Mouse (Mus musculus): ENCODE data around the gene Sh3gl1. TPM values are rescaled to one million over a fixed set of nuclear protein-coding genes. Genes with fewer than 3 reads are reported as not detected.

The Sh3gl1 gene
- polyA plus RNA-seq, 1 experiment from 2014 or later: 125 TPM

DNA sequence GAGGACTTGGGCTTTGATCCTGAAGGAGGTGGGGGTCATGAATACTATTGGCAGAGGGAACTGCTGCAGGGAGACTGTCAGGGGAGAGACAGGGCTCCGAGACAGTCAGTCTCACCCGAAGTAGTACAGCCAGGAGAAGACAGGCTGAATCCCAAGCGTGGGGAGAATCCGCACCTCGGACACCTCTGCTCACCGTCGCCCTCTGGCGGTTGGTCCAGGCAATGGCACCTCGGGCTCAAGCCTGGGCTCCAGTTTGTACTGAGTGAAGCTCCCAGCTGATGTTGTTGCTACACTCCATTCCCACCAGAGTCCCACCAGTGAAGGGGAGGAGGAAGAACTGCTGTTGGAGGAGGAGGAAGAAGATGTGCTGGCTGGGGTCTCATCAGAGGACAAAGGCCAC is 25.8 kb downstream of the Sh3gl1 start:
- Histone ChIP-seq H3K9ac (ENCODE audit: low read length) (peak overlapping the region; percentile 90; the same call in 1 of the 2 replicates), H3K4me1 (ENCODE audit: control insufficient read depth, insufficient read depth, low read length) (peaks cover 10% of the 10 kb centered on the region), H3K9me3 (ENCODE audit: control insufficient read depth, low read length) (no peaks in the 10 kb centered on the region), H3K36me3 (ENCODE audit: control insufficient read depth, insufficient read depth, low read length) (peaks cover 15% of the 10 kb centered on the region), H3K4me3 (ENCODE audit: low read depth, low read length) (0 out of 2 replicates have a peak overlapping the region, but pooled peaks have one; percentile 85), H3K27me3 (ENCODE audit: control insufficient read depth, insufficient read depth, low read length) (0 out of 2 replicates have a peak, but pooled peaks cover under 1% of the 10 kb centered on the region), H3K27ac (ENCODE audit: low read depth, low read length) (no peak overlapping the region), H3K4me2 (ENCODE audit: low read depth) (peak overlapping the region; percentile 98)
- ATAC-seq (ENCODE audit: insufficient read depth, low FRiP score, low TSS enrichment): no peak
- 6% methylated on average over 9 of the region's 9 CpGs for WGBS
- DNase-seq (ENCODE audit: low spot score): peak; percentile 78

DNA sequence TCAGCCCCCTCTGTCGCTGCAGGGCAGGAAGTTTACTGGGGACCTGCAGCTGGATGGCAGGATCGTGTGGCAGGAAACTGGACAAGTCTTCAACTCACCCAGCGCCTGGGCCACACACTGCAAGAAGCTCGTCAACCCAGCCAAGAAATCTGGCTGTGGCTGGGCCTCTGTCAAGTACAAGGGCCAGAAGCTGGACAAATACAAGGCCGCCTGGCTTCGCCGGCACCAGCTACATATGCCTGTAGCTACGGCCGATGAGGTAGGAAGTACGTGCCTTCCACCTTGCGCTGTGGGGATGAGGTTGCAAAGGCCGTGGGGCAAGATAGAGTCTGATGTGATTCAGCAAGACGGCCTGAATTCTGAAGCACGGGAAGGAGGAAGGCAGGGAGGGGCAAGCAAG is 26.2 kb downstream of the Sh3gl1 start:
- Histone ChIP-seq H3K9ac (ENCODE audit: low read length) (peak overlapping the region; percentile 90), H3K36me3 (ENCODE audit: control insufficient read depth, insufficient read depth, low read length) (peaks cover 15% of the 10 kb centered on the region), H3K4me1 (ENCODE audit: control insufficient read depth, insufficient read depth, low read length) (peaks cover 10% of the 10 kb centered on the region), H3K4me2 (ENCODE audit: low read depth) (peak overlapping the region; percentile 98), H3K27ac (ENCODE audit: low read depth, low read length) (no peak overlapping the region), H3K9me3 (ENCODE audit: control insufficient read depth, low read length) (no peaks in the 10 kb centered on the region), H3K4me3 (ENCODE audit: low read depth, low read length) (peak overlapping the region; percentile 85), H3K27me3 (ENCODE audit: control insufficient read depth, insufficient read depth, low read length) (0 out of 2 replicates have a peak, but pooled peaks cover 2% of the 10 kb centered on the region)
- ATAC-seq (ENCODE audit: insufficient read depth, low FRiP score, low TSS enrichment) (no peak), DNase-seq (ENCODE audit: low spot score) (no peak)
- 69% methylated on average over 14 of the region's 14 CpGs for WGBS

DNA sequence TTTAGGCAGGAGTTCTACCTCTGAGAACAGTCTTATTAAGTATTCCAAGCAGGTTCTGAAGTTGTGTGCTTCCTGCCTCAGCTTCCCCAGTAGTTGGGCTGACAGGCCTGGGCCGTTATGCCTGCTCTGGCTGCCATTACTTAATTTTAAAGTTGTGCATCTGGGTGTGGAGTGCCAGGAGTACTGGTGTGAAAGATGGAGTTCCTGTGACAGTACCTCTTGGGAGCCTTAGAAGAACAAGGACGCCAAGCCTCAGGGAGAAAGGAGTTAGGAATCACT is 26.5 kb downstream of the Sh3gl1 start:
- no peaks in the 10 kb centered on the region for H3K9me3 ChIP-seq (ENCODE audit: control insufficient read depth, low read length)
- WGBS: 54% methylated on average over 2 of the region's 2 CpGs
- H3K4me2 ChIP-seq (ENCODE audit: low read depth): peak overlapping the region; percentile 98
- H3K9ac ChIP-seq (ENCODE audit: low read length): peak overlapping the region; percentile 90
- H3K4me3 ChIP-seq (ENCODE audit: low read depth, low read length): peak overlapping the region; percentile 85
- DNase-seq (ENCODE audit: low spot score): no peak
- H3K27me3 ChIP-seq (ENCODE audit: control insufficient read depth, insufficient read depth, low read length): 0 out of 2 replicates have a peak, but pooled peaks cover 2% of the 10 kb centered on the region
- peaks cover 10% of the 10 kb centered on the region for H3K4me1 ChIP-seq (ENCODE audit: control insufficient read depth, insufficient read depth, low read length)
- peaks cover 12% of the 10 kb centered on the region; the same call in 1 of the 2 replicates for H3K36me3 ChIP-seq (ENCODE audit: control insufficient read depth, insufficient read depth, low read length)
- no peak for ATAC-seq (ENCODE audit: insufficient read depth, low FRiP score, low TSS enrichment)
- H3K27ac ChIP-seq (ENCODE audit: low read depth, low read length): no peak overlapping the region

DNA sequence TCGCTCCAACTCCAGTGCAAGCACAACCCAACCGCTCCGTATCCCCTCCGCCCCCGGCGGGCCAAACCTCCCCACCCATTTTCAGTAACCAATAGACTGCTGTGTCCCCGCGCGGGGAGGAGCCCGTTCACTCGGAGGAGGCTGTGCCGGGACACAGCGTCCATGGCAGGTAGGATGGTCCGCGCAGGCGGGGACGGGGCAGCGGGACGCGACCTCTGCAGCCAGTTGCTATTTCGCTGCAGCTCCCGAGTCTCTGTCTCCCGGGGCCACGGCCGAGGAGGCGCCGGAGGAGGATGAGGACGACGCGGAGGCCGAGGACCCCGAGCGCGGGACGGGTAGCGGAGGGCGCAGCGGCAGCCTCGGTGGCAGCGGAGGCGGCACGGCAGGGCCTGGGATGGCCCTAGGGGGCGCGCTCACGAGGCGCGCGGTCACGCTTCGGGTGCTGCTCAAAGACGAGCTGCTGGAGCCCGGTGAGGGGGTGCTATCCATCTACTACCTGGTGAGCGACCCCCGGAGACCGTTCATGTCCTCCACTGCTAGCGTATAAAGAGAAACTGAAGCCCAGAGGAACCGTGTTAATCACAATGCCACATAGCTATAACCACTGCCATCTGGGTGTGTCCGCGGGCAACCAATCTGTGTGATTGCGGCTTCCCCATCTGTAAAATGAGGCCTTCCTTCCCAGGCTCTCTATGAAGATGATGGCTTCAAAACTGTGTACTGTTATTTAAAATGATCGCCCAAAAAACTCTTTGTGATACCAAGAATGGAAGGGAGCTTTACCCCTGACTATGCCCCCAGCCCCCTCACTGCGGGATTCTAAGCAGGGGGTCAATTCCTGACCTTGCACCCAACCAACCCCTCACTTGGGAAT is 27.1 kb downstream of the Sh3gl1 start:
- peak; percentile 84 for ATAC-seq (ENCODE audit: insufficient read depth, low FRiP score, low TSS enrichment)
- peak; percentile 93 for DNase-seq (ENCODE audit: low spot score)
- H3K4me2 ChIP-seq (ENCODE audit: low read depth): peak overlapping the region; percentile 98
- under 1% methylated on average over 61 of the region's 62 CpGs for WGBS
- H3K27ac ChIP-seq (ENCODE audit: low read depth, low read length): peak overlapping the region; percentile 95
- peak overlapping the region; percentile 85 for H3K4me3 ChIP-seq (ENCODE audit: low read depth, low read length)
- H3K9ac ChIP-seq (ENCODE audit: low read length): peak overlapping the region; percentile 90
- H3K36me3 ChIP-seq (ENCODE audit: control insufficient read depth, insufficient read depth, low read length): peaks cover 12% of the 10 kb centered on the region; the same call in 1 of the 2 replicates
- 0 out of 2 replicates have a peak, but pooled peaks cover 2% of the 10 kb centered on the region for H3K27me3 ChIP-seq (ENCODE audit: control insufficient read depth, insufficient read depth, low read length)
- peaks cover 10% of the 10 kb centered on the region for H3K4me1 ChIP-seq (ENCODE audit: control insufficient read depth, insufficient read depth, low read length)
- no peaks in the 10 kb centered on the region for H3K9me3 ChIP-seq (ENCODE audit: control insufficient read depth, low read length)

DNA sequence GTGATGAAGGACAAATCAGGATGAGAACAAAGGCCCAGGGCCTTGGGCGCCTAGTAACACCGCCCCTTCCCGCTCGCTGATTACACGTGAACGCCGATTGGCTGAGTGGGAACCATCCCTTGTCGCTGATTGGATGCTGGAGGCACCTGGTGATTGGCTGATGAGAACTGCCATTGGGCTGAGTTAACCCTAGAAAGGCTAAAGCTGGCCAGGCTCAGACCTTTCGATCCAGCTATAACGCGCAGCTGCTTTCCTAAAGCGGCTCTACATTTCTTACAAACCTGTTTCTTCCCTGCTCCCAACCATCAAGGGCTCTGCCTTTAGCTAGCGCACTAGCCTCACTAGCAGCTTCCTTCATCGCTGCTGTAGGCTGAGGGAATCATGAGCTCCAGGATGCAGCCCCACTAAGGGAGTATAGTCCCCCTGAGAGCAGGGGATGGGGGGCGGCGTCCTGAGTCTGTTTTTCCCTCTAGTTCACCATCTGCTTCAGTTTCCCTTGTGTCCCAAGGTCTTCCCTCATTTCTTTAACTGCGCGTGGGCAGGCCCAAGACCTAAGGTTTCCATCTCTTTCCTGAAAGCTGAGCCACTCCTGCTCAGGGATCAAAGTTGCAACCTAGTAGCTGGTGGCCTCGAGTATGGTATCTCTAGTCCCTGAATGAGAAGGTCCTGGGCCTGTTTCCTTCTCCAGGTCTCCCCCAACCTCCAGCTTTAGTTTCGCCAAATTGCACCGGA is 27.9 kb downstream of the Sh3gl1 start:
- peak; percentile 94 for ATAC-seq (ENCODE audit: insufficient read depth, low FRiP score, low TSS enrichment)
- Histone ChIP-seq H3K4me1 (ENCODE audit: control insufficient read depth, insufficient read depth, low read length) (peaks cover 10% of the 10 kb centered on the region), H3K27me3 (ENCODE audit: control insufficient read depth, insufficient read depth, low read length) (0 out of 2 replicates have a peak, but pooled peaks cover 2% of the 10 kb centered on the region), H3K4me2 (ENCODE audit: low read depth) (peak overlapping the region; percentile 98), H3K27ac (ENCODE audit: low read depth, low read length) (peak overlapping the region; percentile 95), H3K4me3 (ENCODE audit: low read depth, low read length) (peak overlapping the region; percentile 85), H3K36me3 (ENCODE audit: control insufficient read depth, insufficient read depth, low read length) (peaks cover 12% of the 10 kb centered on the region; the same call in 1 of the 2 replicates), H3K9me3 (ENCODE audit: control insufficient read depth, low read length) (no peaks in the 10 kb centered on the region), H3K9ac (ENCODE audit: low read length) (peak overlapping the region; percentile 90)
- under 1% methylated on average over 21 of the region's 21 CpGs for WGBS
- DNase-seq (ENCODE audit: low spot score): peak; percentile 96

DNA sequence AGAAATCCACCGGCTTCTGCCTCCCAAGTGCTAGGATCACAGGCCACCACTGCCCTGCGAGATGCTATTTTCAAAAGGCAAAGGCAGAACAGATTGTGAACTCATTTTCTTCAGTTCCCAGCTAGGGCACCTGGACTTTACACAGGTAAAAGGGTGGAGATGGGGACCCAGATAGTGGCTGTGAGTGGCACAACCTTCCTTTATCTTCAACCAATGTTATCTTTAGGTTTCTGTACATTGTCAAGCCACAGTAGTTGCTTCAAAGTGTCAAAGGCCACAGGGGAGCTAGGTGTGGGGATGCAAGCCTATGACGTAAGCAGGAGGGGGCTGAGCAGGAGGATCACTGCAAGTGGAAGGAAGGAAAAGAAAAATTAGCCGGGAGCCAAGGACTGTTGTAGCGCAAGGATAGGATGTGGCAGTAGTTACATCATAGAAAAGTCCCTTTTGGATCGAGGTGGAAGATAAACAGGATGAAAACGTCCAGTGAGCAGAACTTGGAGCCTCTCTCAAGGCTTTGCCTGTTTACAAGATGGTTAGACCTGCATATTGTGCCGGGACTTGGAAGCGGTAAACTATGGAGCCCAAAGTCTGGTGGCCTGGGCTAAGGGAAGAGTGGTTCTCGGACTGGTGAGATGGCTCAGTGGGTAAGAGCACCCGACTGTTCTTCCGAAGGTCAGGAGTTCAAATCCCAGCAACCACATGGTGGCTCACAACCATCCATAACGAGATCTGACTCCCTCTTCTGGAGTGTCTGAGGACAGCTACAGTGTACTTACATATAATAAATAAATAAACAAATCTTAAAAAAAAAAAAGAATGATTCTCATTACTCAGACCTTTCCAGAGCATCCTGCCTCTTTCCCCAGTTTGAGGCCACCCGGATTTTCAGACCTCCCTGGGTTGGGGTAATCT is 28.7 kb downstream of the Sh3gl1 start:
- WGBS: 36% methylated on average over 13 of the region's 14 CpGs
- Histone ChIP-seq H3K9ac (ENCODE audit: low read length) (peak overlapping the region; percentile 32; the same call in 1 of the 2 replicates), H3K4me1 (ENCODE audit: control insufficient read depth, insufficient read depth, low read length) (peaks cover 10% of the 10 kb centered on the region), H3K27me3 (ENCODE audit: control insufficient read depth, insufficient read depth, low read length) (0 out of 2 replicates have a peak, but pooled peaks cover 2% of the 10 kb centered on the region), H3K9me3 (ENCODE audit: control insufficient read depth, low read length) (no peaks in the 10 kb centered on the region), H3K27ac (ENCODE audit: low read depth, low read length) (peak overlapping the region; percentile 95), H3K36me3 (ENCODE audit: control insufficient read depth, insufficient read depth, low read length) (peaks cover 7% of the 10 kb centered on the region; the same call in 1 of the 2 replicates), H3K4me3 (ENCODE audit: low read depth, low read length) (no peak overlapping the region), H3K4me2 (ENCODE audit: low read depth) (peak overlapping the region; percentile 39)
- peak; percentile 26; the same call in 1 of the 2 replicates for ATAC-seq (ENCODE audit: insufficient read depth, low FRiP score, low TSS enrichment)
- no peak for DNase-seq (ENCODE audit: low spot score)

DNA sequence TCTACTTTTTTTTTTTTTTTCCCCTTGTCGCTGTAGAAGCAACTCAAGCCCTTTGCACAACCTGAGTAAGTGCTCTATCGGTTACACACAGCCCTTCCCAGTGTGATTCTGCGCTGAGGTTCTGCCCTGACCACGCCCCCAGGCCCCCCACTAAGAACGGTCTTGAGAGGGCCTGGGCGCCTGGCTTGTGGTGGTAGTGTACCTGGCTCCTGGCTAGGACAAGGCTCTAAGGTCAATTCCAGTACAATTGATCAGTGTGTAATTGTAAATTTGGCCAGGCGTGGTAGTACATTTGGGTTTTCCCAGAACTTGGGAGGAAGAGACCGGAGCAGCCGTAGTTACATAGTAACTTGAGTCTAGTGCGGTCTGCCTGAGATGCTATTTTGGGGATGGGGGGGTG is 29.5 kb downstream of the Sh3gl1 start:
- H3K4me2 ChIP-seq (ENCODE audit: low read depth): no peak overlapping the region
- WGBS: 50% methylated on average over 10 of the region's 10 CpGs
- H3K9ac ChIP-seq (ENCODE audit: low read length): no peak overlapping the region
- H3K27ac ChIP-seq (ENCODE audit: low read depth, low read length): no peak overlapping the region
- H3K27me3 ChIP-seq (ENCODE audit: control insufficient read depth, insufficient read depth, low read length): 0 out of 2 replicates have a peak, but pooled peaks cover 2% of the 10 kb centered on the region
- peaks cover 6% of the 10 kb centered on the region; the same call in 1 of the 2 replicates for H3K36me3 ChIP-seq (ENCODE audit: control insufficient read depth, insufficient read depth, low read length)
- H3K4me3 ChIP-seq (ENCODE audit: low read depth, low read length): no peak overlapping the region
- no peaks in the 10 kb centered on the region for H3K9me3 ChIP-seq (ENCODE audit: control insufficient read depth, low read length)
- no peak for DNase-seq (ENCODE audit: low spot score)
- no peak for ATAC-seq (ENCODE audit: insufficient read depth, low FRiP score, low TSS enrichment)
- H3K4me1 ChIP-seq (ENCODE audit: control insufficient read depth, insufficient read depth, low read length): peaks cover 10% of the 10 kb centered on the region
